In genomic region chr1:157745611-157746010, GRCm38 (mm10) we compare ENCODE assay signal across 8 mouse cellular contexts.
DNase-seq lines count a peak whose midpoint lies in the region; ATAC-seq lines count a peak whose summit lies in the region.

No protein-coding gene starts in this region.

- no peak overlapping the region for H3K27ac ChIP-seq in forebrain, embryonic 12.5 days
- H3K27ac ChIP-seq in kidney, embryonic 15.5 days, result no peak overlapping the region
- H3K27ac ChIP-seq in limb, embryonic 11.5 days (replicated peaks; ENCODE audit: low read depth, low read length), result no peak overlapping the region
- H3K27ac ChIP-seq in neural tube, embryonic 15.5 days (replicated peaks), result no peak overlapping the region

- H3K4me2 ChIP-seq in forebrain, embryonic 12.5 days, result no peak overlapping the region
- no peak overlapping the region for H3K4me2 ChIP-seq in kidney, embryonic 15.5 days
- no peak overlapping the region for H3K4me2 ChIP-seq in limb, embryonic 11.5 days (ENCODE audit: low read depth, severe bottlenecking)
- H3K4me2 ChIP-seq in neural tube, embryonic 15.5 days, result no peak overlapping the region

- H3K9me3 ChIP-seq in forebrain, embryonic 12.5 days, result no peaks in the 10 kb centered on the region
- no peaks in the 10 kb centered on the region for H3K9me3 ChIP-seq in kidney, embryonic 15.5 days (replicated peaks)
- no peaks in the 10 kb centered on the region for H3K9me3 ChIP-seq in limb, embryonic 11.5 days (ENCODE audit: control insufficient read depth, low read length)
- no peaks in the 10 kb centered on the region for H3K9me3 ChIP-seq in neural tube, embryonic 15.5 days (replicated peaks)

- H3K4me3 ChIP-seq in forebrain, embryonic 12.5 days (replicated peaks), result no peak overlapping the region
- H3K4me3 ChIP-seq in kidney, embryonic 15.5 days (replicated peaks), result no peak overlapping the region
- H3K4me3 ChIP-seq in limb, embryonic 11.5 days (ENCODE audit: low read depth, low read length), result no peak overlapping the region
- H3K4me3 ChIP-seq in neural tube, embryonic 15.5 days (replicated peaks), result no peak overlapping the region

- H3K36me3 ChIP-seq in forebrain, embryonic 12.5 days (replicated peaks), result no peaks in the 10 kb centered on the region
- H3K36me3 ChIP-seq in kidney, embryonic 15.5 days, result no peaks in the 10 kb centered on the region
- H3K36me3 ChIP-seq in limb, embryonic 11.5 days (ENCODE audit: control insufficient read depth, insufficient read depth, low read length), result no peaks in the 10 kb centered on the region
- H3K36me3 ChIP-seq in neural tube, embryonic 15.5 days, result no peaks in the 10 kb centered on the region

- H3K27me3 ChIP-seq in forebrain, embryonic 12.5 days, result peaks cover 9% of the 10 kb centered on the region; the same call in 1 of the 2 replicates
- H3K27me3 ChIP-seq in kidney, embryonic 15.5 days, result no peaks in the 10 kb centered on the region
- no peaks in the 10 kb centered on the region for H3K27me3 ChIP-seq in limb, embryonic 11.5 days (ENCODE audit: control insufficient read depth, insufficient read depth, low read length)
- H3K27me3 ChIP-seq in neural tube, embryonic 15.5 days (replicated peaks), result no peaks in the 10 kb centered on the region

- H3K9ac ChIP-seq in forebrain, embryonic 12.5 days, result no peak overlapping the region
- no peak overlapping the region for H3K9ac ChIP-seq in kidney, embryonic 15.5 days
- H3K9ac ChIP-seq in limb, embryonic 11.5 days (ENCODE audit: low read length), result no peak overlapping the region
- H3K9ac ChIP-seq in neural tube, embryonic 15.5 days (replicated peaks), result no peak overlapping the region

- peak; percentile 65; the same call in 1 of the 2 replicates for ATAC-seq in cerebellum, adult (ENCODE audit: insufficient number of reproducible peaks, low FRiP score, low TSS enrichment)
- peak; percentile 73; the same call in 1 of the 2 replicates for ATAC-seq in forebrain, embryonic 12.5 days (ENCODE audit: low FRiP score)
- 0 out of 2 replicates have a peak, but pooled peaks have one; percentile 62 for ATAC-seq in kidney, embryonic 15.5 days (replicated peaks; ENCODE audit: low FRiP score)
- ATAC-seq in limb, embryonic 11.5 days (ENCODE audit: insufficient number of reproducible peaks, low FRiP score, low TSS enrichment, low read depth), result no peak
- peak; percentile 77; the same call in 1 of the 2 replicates for ATAC-seq in neural tube, embryonic 15.5 days (ENCODE audit: low FRiP score)

- peaks cover 17% of the 10 kb centered on the region for H3K4me1 ChIP-seq in forebrain, embryonic 12.5 days
- H3K4me1 ChIP-seq in kidney, embryonic 15.5 days, result no peaks in the 10 kb centered on the region
- no peaks in the 10 kb centered on the region for H3K4me1 ChIP-seq in limb, embryonic 11.5 days (ENCODE audit: control insufficient read depth, insufficient read depth, low read length)
- peaks cover 8% of the 10 kb centered on the region; the same call in 1 of the 2 replicates for H3K4me1 ChIP-seq in neural tube, embryonic 15.5 days

- DNase-seq in ovary, postnatal 36 days (ENCODE audit: low spot score), result peak; percentile 7
- DNase-seq in ovary, adult 18-20 months (ENCODE audit: low spot score), result no peak
- DNase-seq in limb, embryonic 11.5 days (ENCODE audit: low spot score), result peak; percentile 78
- DNase-seq in spleen, adult 12 weeks (ENCODE audit: low spot score), result no peak

Comparison
In these comparisons a context has a peak if more than half of its experiments do, and no peak if none do; other contexts are left out.
1. DNase-seq: peak in ovary, postnatal 36 days (single experiment) and limb, embryonic 11.5 days (single experiment); none in ovary, adult 18-20 months (single experiment) and spleen, adult 12 weeks (single experiment).